Mouse (Mus musculus) MN1 (cell line): Measurements from ENCODE around the gene Aldh1a3.

Experiments
- DNase-seq: peaks from one replicate; pipeline ENCODE4 v3.0.0-alpha.2; 2016; ENCODE audit warnings: low spot score

Gene Aldh1a3

DNA sequence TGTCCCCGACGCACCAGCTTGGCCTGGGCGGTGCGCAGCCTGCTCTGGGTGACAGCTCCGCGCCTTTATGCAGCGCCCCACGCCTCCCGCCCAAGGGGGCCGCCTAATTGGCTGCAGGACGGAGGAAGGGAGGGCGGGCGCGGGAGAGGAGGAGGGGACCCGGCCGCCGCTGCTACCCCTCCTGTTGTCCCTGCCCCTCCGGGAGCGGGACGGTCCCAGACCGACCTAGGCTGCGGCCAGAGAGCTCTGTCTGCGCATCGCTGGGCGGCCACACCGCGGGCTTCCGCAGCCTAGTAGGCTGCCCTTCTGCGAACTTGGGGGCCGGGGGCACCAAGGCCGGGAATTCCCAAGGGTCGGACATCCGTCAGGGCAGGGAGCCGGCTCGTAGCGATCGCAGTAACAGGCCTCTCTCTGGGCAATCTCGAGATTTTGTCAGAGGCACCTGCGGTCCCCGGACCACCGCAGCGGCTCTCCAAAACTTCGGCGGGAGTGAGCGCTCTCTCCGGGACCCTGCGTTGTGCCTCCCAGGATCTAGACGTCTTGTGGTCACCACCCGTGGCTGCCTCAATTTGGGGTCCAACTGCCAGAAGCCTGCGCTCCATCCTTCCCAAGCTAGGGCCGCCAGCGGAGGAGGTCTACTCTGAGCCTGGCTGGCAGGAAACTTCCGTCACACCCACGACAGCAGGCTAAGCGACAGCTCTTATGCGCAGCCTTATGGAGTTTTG lies at the start of gene Aldh1a3:
Aldh1a3 (minus strand) TSS at position 81 of the 725 bp plus-strand sequence.
- peak; percentile 48 for DNase-seq

DNA sequence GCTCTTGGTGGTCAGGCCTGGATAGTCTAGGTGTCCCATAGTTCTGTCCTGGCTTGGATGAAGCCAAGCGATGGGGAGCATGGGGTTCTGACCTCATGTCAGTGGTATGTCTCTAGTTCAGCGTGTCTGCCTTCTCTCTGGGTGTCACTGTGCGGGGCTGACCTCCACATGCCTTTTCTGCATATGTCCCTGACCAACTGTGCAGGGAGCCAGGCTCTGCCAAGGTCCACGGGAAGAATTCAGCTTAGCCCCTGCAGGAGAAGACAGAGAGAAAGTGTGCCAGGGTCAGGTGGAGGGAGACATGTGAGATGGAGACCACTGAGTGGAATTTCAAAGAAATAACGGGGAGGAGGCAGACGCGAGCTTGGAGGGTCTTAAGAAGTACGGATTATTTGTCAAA lies 49.0 kb upstream of the Aldh1a3 start:
- DNase-seq = no peak

DNA sequence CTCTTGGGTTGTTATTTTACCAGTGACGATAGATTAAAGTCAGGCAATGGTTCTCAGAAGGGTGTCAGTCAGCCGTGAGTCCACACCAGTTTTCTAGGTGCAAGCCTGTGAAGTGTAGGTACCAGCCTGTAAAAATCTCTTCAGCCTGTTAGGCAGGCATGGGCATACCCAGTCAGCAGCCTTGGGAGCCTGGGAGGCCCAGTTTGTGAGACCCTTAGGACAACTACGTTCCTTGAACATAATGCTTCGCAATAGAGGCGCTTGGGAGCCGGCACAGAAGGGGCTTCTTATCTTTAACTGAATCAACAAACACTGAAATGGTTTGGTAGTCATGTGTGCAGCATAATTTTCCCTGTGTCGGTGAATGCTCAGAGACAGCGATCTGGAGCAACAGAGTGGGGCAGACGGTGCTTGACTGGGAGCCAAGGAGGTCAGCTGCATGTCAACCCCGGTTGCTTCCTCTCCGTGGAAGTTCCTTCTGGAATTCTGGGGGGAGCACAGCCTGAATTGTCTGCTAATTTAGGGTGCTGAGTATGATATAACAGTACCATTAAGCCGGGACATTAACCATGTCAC lies 44.4 kb upstream of the Aldh1a3 start:
- no peak for DNase-seq

- DNase-seq = no peak
Measured at GRCm38 (mm10) chr7:66466641-66467040, 39.3 kb upstream of the Aldh1a3 start.

GRCm38 (mm10) chr7:66465241-66465640 lies 37.9 kb upstream of the Aldh1a3 start:
- DNase-seq = no peak

DNA sequence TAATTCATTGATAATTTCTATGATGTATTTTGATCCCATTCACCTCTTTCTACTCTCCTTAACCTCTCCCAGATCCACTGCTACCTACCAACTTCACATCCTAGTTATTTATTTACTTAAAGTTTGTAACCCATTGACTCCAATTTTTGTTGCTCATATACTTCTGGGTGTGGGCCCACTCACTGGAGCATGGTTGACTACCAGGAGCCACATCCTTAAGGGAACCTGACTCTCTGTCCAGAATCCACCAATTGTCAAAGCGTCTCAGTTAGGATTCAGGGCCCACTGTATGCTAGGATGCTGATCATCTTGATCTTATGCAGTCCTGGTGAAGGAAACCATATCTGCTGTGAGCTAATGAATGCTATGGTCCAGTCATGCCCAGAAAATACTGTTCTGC lies 35.8 kb upstream of the Aldh1a3 start:
- no peak for DNase-seq

- peak; percentile 8 for DNase-seq
Measured at GRCm38 (mm10) chr7:66451622-66452295, 24.4 kb upstream of the Aldh1a3 start.

- peak; percentile 73 for DNase-seq
Measured at GRCm38 (mm10) chr7:66449971-66450752, 22.8 kb upstream of the Aldh1a3 start.

- DNase-seq = peak; percentile 9
Measured at GRCm38 (mm10) chr7:66448786-66449540, 21.6 kb upstream of the Aldh1a3 start.

DNA sequence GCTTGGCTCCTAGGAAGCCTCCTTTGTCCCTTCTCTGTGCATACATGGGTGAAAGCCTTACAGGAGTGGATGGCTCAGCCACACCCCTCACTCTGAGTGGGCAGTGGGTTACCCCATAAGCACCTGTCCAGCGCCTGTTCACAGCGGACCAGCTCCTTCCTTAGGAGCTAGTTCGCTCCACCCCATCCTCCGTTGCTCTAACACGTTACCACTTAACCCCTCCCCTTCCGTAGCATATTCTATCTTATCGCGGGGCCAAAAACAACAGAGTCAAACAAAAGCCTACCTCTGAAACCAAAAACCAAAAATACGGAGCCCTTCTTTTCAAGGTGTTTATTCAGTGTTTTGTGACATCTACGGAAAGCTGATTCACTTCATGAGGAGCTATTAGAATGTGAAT lies 21.0 kb upstream of the Aldh1a3 start:
- no peak for DNase-seq

DNA sequence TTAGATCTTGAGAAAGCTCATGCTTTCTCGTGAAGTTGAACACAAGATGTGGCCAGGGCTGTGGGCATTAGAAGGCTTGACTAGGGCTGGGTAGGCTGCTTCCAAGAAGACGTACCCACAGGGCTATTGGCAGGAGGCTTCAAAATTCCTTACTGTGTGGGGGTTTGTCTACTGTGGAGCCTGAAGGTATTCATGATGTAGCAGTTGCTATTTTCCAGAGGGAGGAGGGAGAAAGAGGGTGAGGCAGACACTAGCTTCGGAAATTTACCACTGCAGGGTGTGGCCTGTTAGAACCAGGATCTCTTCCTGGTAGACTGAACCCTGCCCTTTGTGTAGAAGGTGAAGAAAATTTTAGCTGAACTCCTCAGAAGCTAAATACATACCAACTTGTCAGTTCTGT lies 19.5 kb upstream of the Aldh1a3 start:
- no peak for DNase-seq

DNA sequence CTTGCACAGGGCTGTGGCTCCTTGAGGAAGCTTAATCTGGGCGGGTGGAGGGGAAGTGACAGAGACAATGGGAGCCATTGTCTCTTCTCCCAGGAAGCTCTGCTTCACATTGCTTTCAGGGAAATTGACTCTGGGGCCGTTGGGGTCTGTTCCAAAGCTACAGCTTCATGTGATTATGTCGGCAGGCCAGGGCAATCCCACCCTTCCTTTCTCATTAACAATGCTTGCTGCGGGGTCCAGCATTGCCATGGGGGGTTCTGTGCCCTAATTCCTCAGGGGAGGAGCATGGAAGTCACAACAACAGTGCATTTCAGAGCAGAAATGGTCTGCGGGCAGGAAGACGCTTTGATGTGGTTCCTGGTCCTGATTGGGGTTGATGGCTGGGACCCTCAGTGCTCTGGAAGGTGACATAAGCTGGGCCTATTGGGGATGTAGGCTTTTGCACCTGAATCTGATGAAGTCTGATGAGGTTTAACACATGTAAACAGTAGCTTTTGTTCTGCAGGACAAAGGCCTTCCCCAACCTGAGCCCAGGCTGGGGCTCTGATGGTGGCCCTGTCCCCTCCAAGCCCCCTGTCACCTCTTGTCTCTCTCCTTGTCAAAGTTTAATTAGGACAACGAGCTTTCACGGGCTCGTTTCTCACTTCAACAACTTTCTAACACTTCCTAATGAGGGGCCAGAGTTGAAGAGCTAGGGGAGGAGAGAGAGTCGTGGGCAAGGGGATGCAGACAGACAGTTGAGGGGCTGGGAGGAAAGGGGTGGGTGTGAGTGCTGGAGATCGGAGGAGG lies 18.0 kb upstream of the Aldh1a3 start:
- DNase-seq = no peak

DNA sequence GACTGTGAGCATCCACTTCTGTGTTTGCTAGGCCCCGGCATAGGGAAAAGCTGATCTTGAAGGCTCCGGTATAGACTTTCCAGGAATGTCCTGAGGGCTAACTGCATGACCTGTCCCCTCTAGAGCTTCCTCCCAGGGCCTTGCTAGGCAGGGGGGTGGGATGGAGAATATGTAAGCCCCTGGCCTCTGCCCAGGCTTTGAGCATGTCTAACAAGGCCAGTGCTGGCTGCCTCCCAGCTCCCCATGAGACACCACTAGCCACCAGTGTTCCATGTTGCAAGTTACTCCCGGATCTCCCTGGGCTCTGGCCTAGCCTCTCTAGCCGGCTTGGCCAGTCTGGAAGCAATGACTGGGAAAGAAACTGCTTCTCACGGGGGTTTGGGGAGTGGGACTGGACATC lies 17.4 kb upstream of the Aldh1a3 start:
- no peak for DNase-seq

- no peak for DNase-seq
Measured at GRCm38 (mm10) chr7:66442501-66443369, 15.4 kb upstream of the Aldh1a3 start.

DNA sequence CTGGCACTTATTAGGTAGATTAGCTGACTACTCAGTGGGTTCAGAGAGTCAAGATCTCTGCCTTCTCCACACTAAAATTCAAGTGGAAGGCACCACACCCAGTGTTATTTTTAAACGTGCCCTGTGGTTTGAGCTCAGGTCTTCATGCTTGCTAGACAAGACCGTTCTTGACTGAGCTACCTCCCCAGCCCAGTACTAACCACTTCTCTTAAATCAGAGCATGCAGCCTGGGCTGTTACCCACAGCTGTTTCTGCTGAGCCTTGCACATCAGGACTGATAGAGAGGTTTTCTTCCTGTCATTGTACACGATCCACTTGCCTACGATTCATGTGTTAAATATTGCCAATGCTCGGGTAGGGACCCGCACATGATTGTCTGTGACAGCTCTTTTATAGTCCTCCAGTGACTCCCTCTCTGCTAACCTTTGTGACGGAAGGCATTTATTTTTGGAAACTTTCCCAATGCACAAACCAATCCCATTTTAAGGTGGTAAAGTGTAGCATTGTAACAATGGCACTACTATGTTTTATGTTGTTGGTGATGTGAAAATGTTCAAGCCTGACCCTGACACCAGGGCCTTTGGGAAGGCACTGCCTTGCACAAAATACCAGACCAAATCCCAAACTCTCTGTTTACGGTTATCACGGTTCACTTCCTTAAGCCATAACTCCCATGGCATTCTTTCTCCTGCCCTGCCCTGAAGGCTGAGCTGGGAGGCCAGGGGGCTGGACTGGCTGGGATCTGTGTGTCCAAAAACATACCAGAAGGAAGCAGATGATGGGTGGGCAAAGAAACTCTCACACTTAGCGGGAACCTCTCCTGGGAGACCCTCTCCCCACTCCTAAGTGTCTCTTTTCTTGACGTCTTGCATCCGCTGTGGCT lies 11.7 kb upstream of the Aldh1a3 start:
- no peak for DNase-seq

GRCm38 (mm10) chr7:66434453-66434935 lies 7.2 kb upstream of the Aldh1a3 start:
- peak; percentile 62 for DNase-seq

GRCm38 (mm10) chr7:66427053-66427436 lies 272 bp downstream of the Aldh1a3 start:
- DNase-seq = no peak

GRCm38 (mm10) chr7:66421903-66422302 lies 5.4 kb downstream of the Aldh1a3 start:
- no peak for DNase-seq

GRCm38 (mm10) chr7:66418981-66419380 lies 8.3 kb downstream of the Aldh1a3 start:
- DNase-seq = no peak
